Mouse (Mus musculus) stomach, adult 2 months (tissue): ENCODE results near the gene Casp9. TPM values are rescaled to one million over a fixed set of nuclear protein-coding genes. Genes with fewer than 3 reads are reported as not detected.

Source experiments
- polyA plus RNA-seq: library from polyadenylated mRNA; depleted of rRNA; stranded (reverse); fragments of >200 nt; gene quantifications from 2 replicates; pipeline ENCODE4 v1.2.3, GENCODE M21; 2012; rRNA removed

Gene Casp9
- 3.8 and 4.5 TPM in 2 replicates for polyA plus RNA-seq

DNA sequence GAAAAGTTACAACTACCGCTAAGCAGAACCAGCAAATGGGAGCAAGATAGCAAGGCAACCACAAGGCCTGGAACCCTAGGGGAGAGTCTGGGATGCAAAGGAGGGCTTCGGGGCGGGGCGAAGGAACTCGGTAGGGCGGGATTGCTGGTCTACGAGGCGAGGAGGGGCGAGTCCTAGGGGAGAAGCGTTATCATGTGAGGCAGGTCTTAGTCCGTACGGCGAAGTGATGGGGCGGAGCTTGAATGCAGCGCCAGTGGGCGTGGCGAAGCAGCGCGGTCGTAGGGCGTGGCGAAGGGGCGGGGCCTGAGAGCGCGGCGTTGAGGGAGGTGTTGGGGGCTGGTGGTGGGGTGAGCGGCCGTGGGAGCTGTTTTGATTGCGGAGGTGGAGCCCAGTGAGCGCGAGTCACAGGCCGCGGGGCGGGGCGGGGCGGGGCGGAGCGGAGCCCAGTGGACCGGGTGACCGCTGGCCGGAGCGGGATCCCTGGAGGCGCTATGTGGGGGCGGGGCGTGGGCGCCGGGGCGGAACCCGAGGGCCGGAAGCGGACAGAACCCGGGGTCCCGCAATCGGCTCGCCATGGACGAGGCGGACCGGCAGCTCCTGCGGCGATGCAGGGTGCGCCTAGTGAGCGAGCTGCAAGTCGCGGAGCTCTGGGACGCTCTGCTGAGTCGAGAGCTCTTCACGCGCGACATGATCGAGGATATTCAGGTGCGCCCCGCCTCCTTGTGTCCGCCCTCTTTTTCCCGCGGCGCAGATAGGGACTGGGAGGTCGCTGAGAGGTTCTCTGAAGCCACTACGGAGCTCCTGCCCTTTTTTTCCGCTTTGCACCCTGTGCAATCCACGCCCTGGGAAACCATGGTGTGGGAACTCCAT is at the start of gene Casp9:
Casp9 (plus strand) TSS at position 331 of the 870 bp plus-strand sequence.

DNA sequence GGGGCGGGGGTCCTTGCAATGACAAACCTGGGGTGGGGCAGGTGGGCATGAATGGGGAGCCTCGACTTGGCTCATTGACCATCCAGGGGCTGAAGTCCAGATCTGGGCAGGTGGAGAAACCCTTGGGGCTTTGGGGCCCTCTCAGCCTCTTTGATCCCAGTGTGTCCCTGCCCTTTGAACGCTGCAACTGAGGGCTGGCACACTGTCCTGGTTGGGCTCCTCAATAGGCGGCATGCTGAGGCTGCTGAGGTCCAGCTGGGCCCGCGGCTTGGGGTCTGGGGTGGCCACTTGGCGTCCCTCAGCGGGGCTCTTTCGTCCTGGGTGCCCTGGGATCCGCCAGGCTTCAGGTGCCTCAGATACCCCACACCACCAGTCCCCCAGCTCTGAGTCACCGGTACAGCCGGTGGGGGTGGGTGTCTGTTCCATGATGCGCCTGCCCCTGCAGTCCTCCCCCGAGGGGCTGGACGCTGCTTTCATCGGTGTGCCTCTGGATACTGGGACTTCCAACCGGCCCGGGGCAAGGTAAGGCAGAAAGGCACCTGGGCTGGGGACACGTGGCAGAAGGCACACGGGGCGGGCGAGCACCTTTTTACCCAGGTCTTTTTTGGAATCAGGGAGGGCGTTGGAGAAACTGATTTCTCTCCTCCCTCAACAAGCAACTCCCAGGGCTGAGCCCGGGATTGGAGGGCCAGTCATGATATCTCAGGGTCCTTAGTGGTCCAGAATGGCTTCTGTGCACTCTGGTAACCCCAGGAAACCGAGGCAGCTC is 46.6 kb upstream of the Casp9 start, which contains the start of gene Agmat:
Agmat (plus strand) TSS at position 95 of the 769 bp plus-strand sequence.

DNA sequence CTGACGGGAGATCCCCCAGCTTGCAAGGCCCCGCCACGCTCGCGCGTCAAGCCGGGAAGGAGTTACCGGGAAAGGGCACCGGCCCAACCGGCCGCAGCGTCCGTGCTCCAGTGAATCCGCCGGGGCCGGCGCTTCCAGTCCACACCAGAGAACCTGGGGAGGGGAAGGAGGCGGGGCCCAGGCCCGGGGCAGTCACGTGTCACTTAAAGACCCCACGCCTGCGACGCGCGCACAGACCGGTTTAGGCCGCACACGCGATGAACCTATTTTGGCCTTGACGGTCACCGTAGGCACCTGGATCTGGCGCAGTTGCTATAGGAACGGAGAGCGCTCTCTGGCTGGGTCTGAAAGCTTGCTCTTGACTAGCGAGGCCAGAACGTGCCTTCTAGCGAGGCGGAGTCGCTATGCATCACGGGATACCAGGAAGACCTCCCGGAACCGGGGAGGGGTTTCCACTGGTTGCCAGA is 2.9 kb upstream of the Casp9 start, which contains the start of gene Dnajc16:
Dnajc16 (minus strand) TSS at position 408 of the 467 bp plus-strand sequence.

DNA sequence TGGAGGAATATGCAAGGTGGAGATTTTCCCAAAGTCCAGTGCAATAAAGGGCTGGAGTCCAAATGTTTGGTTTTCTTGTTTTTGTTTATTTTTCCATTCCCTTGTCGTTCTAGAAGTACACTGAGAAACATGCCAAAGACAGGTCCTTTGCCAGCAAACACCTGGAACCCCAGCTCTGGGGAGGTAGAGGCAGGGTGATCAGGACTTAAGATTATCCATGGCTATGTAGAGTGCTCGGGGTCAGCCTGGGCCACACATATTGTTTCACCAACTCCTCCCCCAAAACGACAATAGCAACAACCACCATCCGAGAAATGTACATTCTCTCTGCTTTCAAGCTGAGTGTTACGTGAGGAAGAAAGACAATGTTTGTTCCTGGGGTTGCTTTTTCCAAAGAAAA is 32.6 kb downstream of the Casp9 start, which contains the start of gene Cela2a:
Cela2a (minus strand) TSS at position 101 of the 400 bp plus-strand sequence.

DNA sequence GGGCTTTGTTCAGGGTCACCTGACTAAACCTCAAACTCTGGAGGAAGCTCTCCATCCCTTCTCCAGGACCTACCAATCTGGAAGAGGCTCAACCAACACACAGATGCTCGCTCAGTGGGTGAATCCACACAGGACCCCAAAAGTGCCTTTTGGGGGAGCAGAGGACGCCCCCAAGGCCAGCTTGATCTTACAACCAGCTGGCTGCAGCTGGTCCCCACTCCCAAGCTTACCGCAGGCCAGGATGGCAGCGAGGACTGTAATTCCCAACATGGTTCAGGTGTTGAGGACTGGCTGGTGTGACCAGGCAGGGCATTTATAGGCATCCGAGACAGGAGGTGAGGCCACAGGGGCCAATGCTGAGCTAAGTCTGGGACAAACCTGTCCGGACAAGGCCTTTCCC is 52.6 kb downstream of the Casp9 start, which contains the start of gene Ctrc:
Ctrc (minus strand) TSS at position 361 of the 400 bp plus-strand sequence.

Other genes with a start within 250 kb of the Casp9 start
- gene Fblim1, start 187.5 kb upstream of the Casp9 start, polyA plus RNA-seq, result 34.8 and 41.5 TPM in 2 replicates
- gene Tmem82, start 175.0 kb upstream of the Casp9 start, polyA plus RNA-seq, result 4.4 and 5.6 TPM in 2 replicates
- 5.9 and 10.0 TPM in 2 replicates for gene Slc25a34, start 169.8 kb upstream of the Casp9 start, polyA plus RNA-seq
- 12.8 and 13.4 TPM in 2 replicates for gene Plekhm2, start 128.7 kb upstream of the Casp9 start, polyA plus RNA-seq
- gene Rsc1a1, start 108.0 kb upstream of the Casp9 start, polyA plus RNA-seq, result 2.6 and 6.8 TPM in 2 replicates
- 6.1 and 7.2 TPM in 2 replicates for gene Ddi2, start 70.2 kb upstream of the Casp9 start, polyA plus RNA-seq
- not detected in 2 replicates for gene Agmat, start 46.9 kb upstream of the Casp9 start, polyA plus RNA-seq
- gene Dnajc16, start 2.7 kb upstream of the Casp9 start, polyA plus RNA-seq, result 3.6 and 3.7 TPM in 2 replicates
- 3.7 and 6.6 TPM in 2 replicates for gene Cela2a, start 32.5 kb downstream of the Casp9 start, polyA plus RNA-seq
- gene Ctrc, start 52.7 kb downstream of the Casp9 start, polyA plus RNA-seq, result 0.35 TPM in 1 of 2 replicates, not detected in the other
- 140 and 177 TPM in 2 replicates for gene Efhd2, start 81.3 kb downstream of the Casp9 start, polyA plus RNA-seq
- gene Fhad1, start 221.5 kb downstream of the Casp9 start, polyA plus RNA-seq, result 0.45 and 0.88 TPM in 2 replicates